Comparison of ENCODE assay signal across 17 mouse cellular contexts in genomic region chr7:92723750-92724149, GRCm38 (mm10). TPM values are rescaled to one million over a fixed set of nuclear protein-coding genes. Genes with fewer than 3 reads are reported as not detected.
DNase-seq lines count a peak whose midpoint lies in the region; ATAC-seq and TF ChIP-seq lines count a peak whose summit lies in the region.
"Had no signal": no experiment of that assay in that cellular context is flagged by ENCODE, and none has a peak within 500 bp of the region (broad histone marks: within the 10 kb centered on the region; RNA-seq: fewer than 3 reads in every experiment).

No protein-coding gene starts in this region.

- peak; percentile 9 for DNase-seq in gastrocnemius, postnatal 25 days
- DNase-seq in gastrocnemius, postnatal 36 days: no peak
- peak; percentile 35 for DNase-seq in adrenal gland, postnatal 25 days
- no peak for DNase-seq in stomach, postnatal 0 days (ENCODE audit: low spot score)
- no peak for DNase-seq in ovary, postnatal 36 days (ENCODE audit: low spot score)
- DNase-seq: cerebellum, adult 2 months; left cerebral cortex, postnatal 4 days; right cerebral cortex, postnatal 14 days had no signal

- H3K4me2 ChIP-seq in neural tube, embryonic 14.5 days (ENCODE audit: low read depth, low read length): no peak overlapping the region
- H3K4me2 ChIP-seq in neural tube, embryonic 15.5 days: no peak overlapping the region
- H3K4me2 ChIP-seq in stomach, postnatal 0 days (replicated peaks; ENCODE audit: low read depth): no peak overlapping the region
- H3K4me2 ChIP-seq: embryonic facial prominence, embryonic 15.5 days; forebrain, embryonic 12.5 days; liver, embryonic 11.5 days; lung, embryonic 15.5 days had no signal

- TF ChIP-seq EP300 in stomach, postnatal 0 days (optimal IDR thresholded peaks at IDR 0.05): peak; percentile 34

- 32% methylated on average over 3 of the region's 3 CpGs for WGBS in neural tube, embryonic 14.5 days
- 21% methylated on average over 3 of the region's 3 CpGs for WGBS in neural tube, embryonic 15.5 days
- 17% methylated on average over 3 of the region's 3 CpGs for WGBS in stomach, postnatal 0 days

- H3K27me3 ChIP-seq in neural tube, embryonic 14.5 days (ENCODE audit: control insufficient read depth, insufficient read depth, low read length): no peaks in the 10 kb centered on the region
- H3K27me3 ChIP-seq in neural tube, embryonic 15.5 days (replicated peaks): no peaks in the 10 kb centered on the region
- H3K27me3 ChIP-seq in stomach, postnatal 0 days (ENCODE audit: control insufficient read depth, insufficient read depth, low read length): no peaks in the 10 kb centered on the region
- H3K27me3 ChIP-seq: embryonic facial prominence, embryonic 15.5 days; forebrain, embryonic 12.5 days; lung, embryonic 15.5 days had no signal

- no peak overlapping the region for H3K4me3 ChIP-seq in neural tube, embryonic 14.5 days (ENCODE audit: low read depth, low read length)
- H3K4me3 ChIP-seq in neural tube, embryonic 15.5 days (replicated peaks): no peak overlapping the region
- no peak overlapping the region for H3K4me3 ChIP-seq in stomach, postnatal 0 days (ENCODE audit: low read depth, low read length)
- H3K4me3 ChIP-seq: embryonic facial prominence, embryonic 15.5 days; forebrain, embryonic 12.5 days; heart, embryonic 10.5 days; lung, embryonic 15.5 days; myocyte had no signal

- H3K27ac ChIP-seq in neural tube, embryonic 14.5 days (ENCODE audit: low read depth, low read length): no peak overlapping the region
- no peak overlapping the region for H3K27ac ChIP-seq in neural tube, embryonic 15.5 days (replicated peaks)
- H3K27ac ChIP-seq in stomach, postnatal 0 days (replicated peaks): no peak overlapping the region
- H3K27ac ChIP-seq: embryonic facial prominence, embryonic 15.5 days; forebrain, embryonic 12.5 days; heart, embryonic 10.5 days; lung, embryonic 15.5 days had no signal

- no peaks in the 10 kb centered on the region for H3K36me3 ChIP-seq in neural tube, embryonic 14.5 days (ENCODE audit: control insufficient read depth, insufficient read depth, low read length)
- no peaks in the 10 kb centered on the region for H3K36me3 ChIP-seq in neural tube, embryonic 15.5 days
- H3K36me3 ChIP-seq in stomach, postnatal 0 days (ENCODE audit: control insufficient read depth, insufficient read depth, low read length): no peaks in the 10 kb centered on the region
- H3K36me3 ChIP-seq: embryonic facial prominence, embryonic 15.5 days; forebrain, embryonic 12.5 days; G1E; heart, embryonic 10.5 days; lung, embryonic 15.5 days had no signal

- ATAC-seq in neural tube, embryonic 14.5 days (ENCODE audit: low read depth): peak; percentile 39; the same call in 1 of the 2 replicates
- no peak for ATAC-seq in neural tube, embryonic 15.5 days (ENCODE audit: low FRiP score)
- 0 out of 2 replicates have a peak, but pooled peaks have one; percentile 32 for ATAC-seq in stomach, postnatal 0 days (ENCODE audit: low FRiP score, low TSS enrichment)

- no peaks in the 10 kb centered on the region for H3K9me3 ChIP-seq in neural tube, embryonic 14.5 days (ENCODE audit: control insufficient read depth, low read length)
- no peaks in the 10 kb centered on the region for H3K9me3 ChIP-seq in neural tube, embryonic 15.5 days (replicated peaks)
- no peaks in the 10 kb centered on the region for H3K9me3 ChIP-seq in stomach, postnatal 0 days (ENCODE audit: control insufficient read depth, low read length)
- H3K9me3 ChIP-seq: embryonic facial prominence, embryonic 15.5 days; forebrain, embryonic 12.5 days; G1E; heart, embryonic 10.5 days; lung, embryonic 15.5 days had no signal

- intact Hi-C loops in gastrocnemius, postnatal 36 days (cut with DNase I): no loop called here

- H3K9ac ChIP-seq in neural tube, embryonic 14.5 days (replicated peaks; ENCODE audit: low read depth, low read length): no peak overlapping the region
- no peak overlapping the region for H3K9ac ChIP-seq in neural tube, embryonic 15.5 days (replicated peaks)
- no peak overlapping the region for H3K9ac ChIP-seq in stomach, postnatal 0 days (ENCODE audit: low read length)
- H3K9ac ChIP-seq: embryonic facial prominence, embryonic 15.5 days; forebrain, embryonic 12.5 days; lung, embryonic 15.5 days had no signal

- TF ChIP-seq CTCF in stomach, postnatal 0 days (IDR thresholded peaks at IDR 0.05; ENCODE audit: low read depth): no peak

- no peaks in the 10 kb centered on the region for H3K4me1 ChIP-seq in neural tube, embryonic 14.5 days (ENCODE audit: control insufficient read depth, insufficient read depth, low read length)
- no peaks in the 10 kb centered on the region for H3K4me1 ChIP-seq in neural tube, embryonic 15.5 days
- H3K4me1 ChIP-seq in stomach, postnatal 0 days (replicated peaks; ENCODE audit: control insufficient read depth, insufficient read depth): no peaks in the 10 kb centered on the region
- H3K4me1 ChIP-seq: embryonic facial prominence, embryonic 15.5 days; heart, embryonic 10.5 days; lung, embryonic 15.5 days had no signal

RNA-seq across cellular contexts. Expression of gene Rab30, which starts 17.7 kb away (rescaled TPM):
- 10 to 100 TPM in 1 of 2 experiments, 1 to 10 TPM in 1; 6.7 to 12.7 TPM for total RNA-seq in gastrocnemius, postnatal 25 days (2021)
- 1 to 10 TPM; 5.7 to 6.6 TPM for total RNA-seq in gastrocnemius, postnatal 36 days (2021)
- polyA plus RNA-seq in neural tube, embryonic 14.5 days (2014; fragmentation: Nextera tagmentation; extraction: Ambion mirVana): 28.5 and 34.7 TPM in 2 replicates
- polyA plus RNA-seq in neural tube, embryonic 15.5 days (2015; fragmentation: Nextera tagmentation; extraction: Ambion mirVana): 22.0 and 23.5 TPM in 2 replicates
- 2.8 and 3.2 TPM in 2 replicates for total RNA-seq in adrenal gland, postnatal 25 days (2021)
- polyA plus RNA-seq in stomach, postnatal 0 days (2015; fragmentation: Nextera tagmentation; extraction: Ambion mirVana): 12.1 and 13.3 TPM in 2 replicates

RNA-seq across cellular contexts. Expression of gene Pcf11, which starts 54.0 kb away (rescaled TPM):
- total RNA-seq in gastrocnemius, postnatal 25 days (2021): 10 to 100 TPM; 17.9 to 19.9 TPM
- total RNA-seq in gastrocnemius, postnatal 36 days (2021): 10 to 100 TPM; 20.6 to 25.4 TPM
- polyA plus RNA-seq in neural tube, embryonic 14.5 days (2014; fragmentation: Nextera tagmentation; extraction: Ambion mirVana): 19.6 and 21.5 TPM in 2 replicates
- 17.9 and 19.7 TPM in 2 replicates for polyA plus RNA-seq in neural tube, embryonic 15.5 days (2015; fragmentation: Nextera tagmentation; extraction: Ambion mirVana)
- 63.6 and 65.1 TPM in 2 replicates for total RNA-seq in adrenal gland, postnatal 25 days (2021)
- 13.2 and 14.5 TPM in 2 replicates for polyA plus RNA-seq in stomach, postnatal 0 days (2015; fragmentation: Nextera tagmentation; extraction: Ambion mirVana)

Comparison
In these comparisons a context has a peak if more than half of its experiments do, and no peak if none do; other contexts are left out.
1. DNase-seq: peak in gastrocnemius, postnatal 25 days (single experiment) and adrenal gland, postnatal 25 days (single experiment); none in gastrocnemius, postnatal 36 days (0 of 2), stomach, postnatal 0 days (single experiment) and ovary, postnatal 36 days (single experiment).